In the genomic region with DNA sequence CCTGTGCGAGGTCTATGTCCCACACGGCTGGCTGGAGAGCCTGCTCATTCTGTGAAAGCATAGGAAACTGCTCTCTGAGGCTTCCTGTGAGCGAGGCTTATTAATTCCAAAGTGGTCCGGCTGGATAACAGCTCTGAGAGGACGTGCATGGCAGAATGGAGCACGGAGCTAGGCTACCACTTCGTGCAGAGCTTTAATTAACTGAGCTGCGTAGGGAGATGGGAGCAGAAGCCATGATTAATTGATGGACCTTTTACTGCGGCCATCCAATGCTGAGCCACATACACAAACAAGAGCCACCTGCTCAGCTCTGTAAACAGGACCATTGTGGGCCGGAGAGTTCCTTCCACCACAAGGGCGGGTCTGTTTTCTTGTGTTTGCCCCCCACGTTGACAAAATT, we compare ENCODE assay signal across 27 mouse cellular contexts. TPM values are rescaled to one million over a fixed set of nuclear protein-coding genes. Genes with fewer than 3 reads are reported as not detected.
DNase-seq lines count a peak whose midpoint lies in the region; ATAC-seq and TF ChIP-seq lines count a peak whose summit lies in the region.
"Had no signal": no experiment of that assay in that cellular context is flagged by ENCODE, and none has a peak within 500 bp of the region (broad histone marks: within the 10 kb centered on the region; RNA-seq: fewer than 3 reads in every experiment).

No protein-coding gene starts in this region.

- peak; percentile 80 for ATAC-seq in hindbrain, embryonic 16.5 days
- no peak for ATAC-seq in midbrain, embryonic 14.5 days (ENCODE audit: low FRiP score, low TSS enrichment)
- peak; percentile 77 for ATAC-seq in neural tube, embryonic 15.5 days (ENCODE audit: low FRiP score)
- ATAC-seq: activated CD4-positive, CD25-positive, alpha-beta regulatory T cell, adult 4 months; forebrain, embryonic 15.5 days; intestine, embryonic 16.5 days had no signal

- H3K27ac ChIP-seq in layer of hippocampus, adult 2 months, result peak overlapping the region; percentile 28; the same call in 1 of the 2 replicates
- peak overlapping the region; percentile 54 for H3K27ac ChIP-seq in hindbrain, embryonic 16.5 days (ENCODE audit: low read depth, low read length)
- peak overlapping the region; percentile 69 for H3K27ac ChIP-seq in midbrain, embryonic 14.5 days (replicated peaks; ENCODE audit: low read depth, low read length)
- H3K27ac ChIP-seq in neural tube, embryonic 15.5 days (replicated peaks), result peak overlapping the region; percentile 72
- H3K27ac ChIP-seq: forebrain, embryonic 15.5 days; heart, adult 2 months; heart, embryonic 13.5 days; macrophage; stomach, embryonic 15.5 days had no signal

- H3K36me3 ChIP-seq in hindbrain, embryonic 16.5 days (ENCODE audit: control insufficient read depth, insufficient read depth, low read length), result no peaks in the 10 kb centered on the region
- no peaks in the 10 kb centered on the region for H3K36me3 ChIP-seq in midbrain, embryonic 14.5 days (ENCODE audit: control insufficient read depth, insufficient read depth, low read length)
- H3K36me3 ChIP-seq in neural tube, embryonic 15.5 days, result no peaks in the 10 kb centered on the region
- H3K36me3 ChIP-seq: forebrain, embryonic 15.5 days; heart, embryonic 13.5 days; stomach, embryonic 15.5 days had no signal

- no peak overlapping the region for H3K9ac ChIP-seq in hindbrain, embryonic 16.5 days (ENCODE audit: low read depth, low read length)
- no peak overlapping the region for H3K9ac ChIP-seq in midbrain, embryonic 14.5 days (replicated peaks; ENCODE audit: low read length)
- no peak overlapping the region for H3K9ac ChIP-seq in neural tube, embryonic 15.5 days (replicated peaks)
- H3K9ac ChIP-seq: forebrain, embryonic 15.5 days; heart, embryonic 13.5 days; stomach, embryonic 15.5 days had no signal

- DNase-seq in layer of hippocampus, adult 2 months (ENCODE audit: low spot score in 2 of 2), result no peak
- DNase-seq in layer of hippocampus, adult 18-20 months (ENCODE audit: low spot score in 2 of 2), result no peak
- DNase-seq in midbrain, embryonic 14.5 days, result peak; percentile 71
- no peak for DNase-seq in gastrocnemius, adult 18-20 months (ENCODE audit: low spot score)
- DNase-seq in cerebellum, postnatal 10 days, result no peak
- no peak for DNase-seq in kidney, adult 9 months
- DNase-seq: adrenal gland, adult 8-10 months; cerebellum, adult 2 months; cerebellum, postnatal 36 days; embryo, embryonic 11 days; gastrocnemius, postnatal 14 days; heart, adult 2 months; heart, postnatal 14 days; kidney, postnatal 10 days; thymus, postnatal 25 days had no signal

- TF ChIP-seq CTCF in layer of hippocampus, adult 2 months (conservative IDR thresholded peaks at IDR 0.05), result no peak

- peaks cover 20% of the 10 kb centered on the region for H3K4me1 ChIP-seq in hindbrain, embryonic 16.5 days (ENCODE audit: control insufficient read depth, insufficient read depth, low read depth, low read length)
- peaks cover 26% of the 10 kb centered on the region for H3K4me1 ChIP-seq in midbrain, embryonic 14.5 days (ENCODE audit: control insufficient read depth, insufficient read depth, low read length)
- peaks cover 30% of the 10 kb centered on the region for H3K4me1 ChIP-seq in neural tube, embryonic 15.5 days
- H3K4me1 ChIP-seq: heart, embryonic 13.5 days; stomach, embryonic 15.5 days had no signal

- no peaks in the 10 kb centered on the region for H3K27me3 ChIP-seq in hindbrain, embryonic 16.5 days (replicated peaks; ENCODE audit: control insufficient read depth, insufficient read depth, low read length)
- H3K27me3 ChIP-seq in midbrain, embryonic 14.5 days (ENCODE audit: control insufficient read depth, insufficient read depth, low read length), result no peaks in the 10 kb centered on the region
- no peaks in the 10 kb centered on the region for H3K27me3 ChIP-seq in neural tube, embryonic 15.5 days (replicated peaks)
- H3K27me3 ChIP-seq: forebrain, embryonic 15.5 days; stomach, embryonic 15.5 days had no signal

- 27% methylated on average over 12 of the region's 12 CpGs for WGBS in hindbrain, embryonic 16.5 days
- WGBS in midbrain, embryonic 14.5 days, result 44% methylated on average over 12 of the region's 12 CpGs
- 16% methylated on average over 12 of the region's 12 CpGs for WGBS in neural tube, embryonic 15.5 days

- H3K4me3 ChIP-seq in layer of hippocampus, adult 2 months, result no peak overlapping the region
- H3K4me3 ChIP-seq in hindbrain, embryonic 16.5 days (ENCODE audit: low read length), result no peak overlapping the region
- no peak overlapping the region for H3K4me3 ChIP-seq in midbrain, embryonic 14.5 days (replicated peaks; ENCODE audit: low read depth, low read length)
- no peak overlapping the region for H3K4me3 ChIP-seq in neural tube, embryonic 15.5 days (replicated peaks)
- H3K4me3 ChIP-seq: forebrain, embryonic 15.5 days; heart, adult 2 months; heart, embryonic 13.5 days; stomach, embryonic 15.5 days had no signal

- no peaks in the 10 kb centered on the region for H3K9me3 ChIP-seq in hindbrain, embryonic 16.5 days (ENCODE audit: control insufficient read depth, low read length)
- H3K9me3 ChIP-seq in midbrain, embryonic 14.5 days (ENCODE audit: control insufficient read depth, low read length), result no peaks in the 10 kb centered on the region
- no peaks in the 10 kb centered on the region for H3K9me3 ChIP-seq in neural tube, embryonic 15.5 days (replicated peaks)
- H3K9me3 ChIP-seq: forebrain, embryonic 15.5 days; heart, embryonic 13.5 days; stomach, embryonic 15.5 days had no signal

- peak overlapping the region; percentile 2; the same call in 1 of the 2 replicates for H3K4me2 ChIP-seq in hindbrain, embryonic 16.5 days (ENCODE audit: low read length)
- no peak overlapping the region for H3K4me2 ChIP-seq in midbrain, embryonic 14.5 days (ENCODE audit: low read length)
- H3K4me2 ChIP-seq in neural tube, embryonic 15.5 days, result peak overlapping the region; percentile 13
- H3K4me2 ChIP-seq: forebrain, embryonic 15.5 days; heart, embryonic 13.5 days; stomach, embryonic 15.5 days had no signal

RNA-seq across cellular contexts. Expression of a gene that starts 50.2 kb away (rescaled TPM):
- total RNA-seq in layer of hippocampus, adult 2 months (2021), result 100 to 1,000 TPM; 126 to 139 TPM
- total RNA-seq in layer of hippocampus, adult 18-20 months (2021), result 100 to 1,000 TPM; 119 to 127 TPM
- polyA plus RNA-seq in hindbrain, embryonic 16.5 days (2015; fragmentation: Nextera tagmentation; extraction: Ambion mirVana), result 4.7 and 6.4 TPM in 2 replicates
- polyA plus RNA-seq in midbrain, embryonic 14.5 days (2014; fragmentation: Nextera tagmentation; extraction: Ambion mirVana), result 5.1 and 5.8 TPM in 2 replicates
- polyA plus RNA-seq in neural tube, embryonic 15.5 days (2015; fragmentation: Nextera tagmentation; extraction: Ambion mirVana), result 5.8 and 7.0 TPM in 2 replicates
- total RNA-seq in gastrocnemius, adult 18-20 months (2021), result not detected
- total RNA-seq: heart, postnatal 14 days; liver, adult 2 months; MEL had no signal
- polyA plus RNA-seq: activated CD4-positive, CD25-positive, alpha-beta regulatory T cell, adult 4 months; C2C12; liver, adult 2 months; liver, embryonic 16.5 days; macrophage had no signal

Comparison
In these comparisons a context has a peak if more than half of its experiments do, and no peak if none do; other contexts are left out.
1. RNA of a gene that starts 50.2 kb away (total RNA-seq): 126 to 139 TPM in layer of hippocampus, adult 2 months and 119 to 127 TPM in layer of hippocampus, adult 18-20 months; not detected in gastrocnemius, adult 18-20 months; every median in the first group is over 100 times any median in the second.
2. Peak in every context shown above with its lines, with median percentiles within 50 percentile points of each other: H3K27ac ChIP-seq.